Mouse (Mus musculus): ENCODE data around the gene Dapl1. TPM values are rescaled to one million over a fixed set of nuclear protein-coding genes. Genes with fewer than 3 reads are reported as not detected.

The Dapl1 gene
- polyA plus RNA-seq, 1 experiment from 2014 or later: 0.53 TPM

DNA sequence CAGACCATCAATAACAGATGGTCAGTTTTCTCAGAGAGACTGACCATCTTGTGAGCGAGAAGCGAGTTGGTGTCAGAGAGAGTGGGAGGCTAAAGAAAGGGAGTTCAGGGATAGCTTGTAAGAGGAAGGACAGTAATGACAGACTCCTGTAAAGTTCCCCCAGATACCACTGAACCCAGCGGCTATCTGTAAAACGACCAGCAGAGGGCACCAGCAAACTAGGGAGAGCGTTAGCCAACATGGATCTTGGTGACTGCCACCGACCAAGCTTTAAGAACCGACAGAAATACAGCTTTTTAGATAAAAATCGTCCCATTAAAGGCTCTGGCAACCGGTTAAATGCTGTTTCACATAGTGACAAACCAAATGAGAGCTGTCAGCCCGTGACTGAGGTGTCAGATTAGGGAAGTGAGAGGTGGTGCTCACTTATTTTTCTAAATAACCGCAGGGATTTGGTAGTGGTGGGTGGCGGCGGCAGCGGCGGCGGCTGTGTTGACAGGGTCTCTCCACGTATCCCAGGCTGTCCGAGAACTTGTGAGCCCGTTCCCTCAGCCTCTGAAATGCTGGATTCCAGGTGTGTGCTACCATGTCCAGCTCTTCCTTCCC is 37.7 kb downstream of the Dapl1 start:
- H3K27ac ChIP-seq (ENCODE audit: low read depth, low read length): no peak overlapping the region
- peak overlapping the region; percentile 55 for H3K4me2 ChIP-seq
- no peaks in the 10 kb centered on the region for H3K4me1 ChIP-seq (replicated peaks; ENCODE audit: control insufficient read depth, insufficient read depth, low read length)
- peak; percentile 71 for DNase-seq (ENCODE audit: low spot score)
- no peaks in the 10 kb centered on the region for H3K36me3 ChIP-seq (ENCODE audit: control insufficient read depth, insufficient read depth, low read length)
- H3K4me3 ChIP-seq (ENCODE audit: low read depth, low read length): peak overlapping the region; percentile 2; the same call in 1 of the 2 replicates
- peak; percentile 45; the same call in 1 of the 2 replicates for ATAC-seq (replicated peaks; ENCODE audit: low FRiP score)
- no peaks in the 10 kb centered on the region for H3K9me3 ChIP-seq (ENCODE audit: control insufficient read depth, low read length)
- 17% methylated on average over 19 of the region's 19 CpGs for WGBS
- H3K9ac ChIP-seq (ENCODE audit: low read depth, low read length): 0 out of 2 replicates have a peak overlapping the region, but pooled peaks have one; percentile 22
- H3K27me3 ChIP-seq (replicated peaks; ENCODE audit: control insufficient read depth, insufficient read depth, low read length): no peaks in the 10 kb centered on the region

DNA sequence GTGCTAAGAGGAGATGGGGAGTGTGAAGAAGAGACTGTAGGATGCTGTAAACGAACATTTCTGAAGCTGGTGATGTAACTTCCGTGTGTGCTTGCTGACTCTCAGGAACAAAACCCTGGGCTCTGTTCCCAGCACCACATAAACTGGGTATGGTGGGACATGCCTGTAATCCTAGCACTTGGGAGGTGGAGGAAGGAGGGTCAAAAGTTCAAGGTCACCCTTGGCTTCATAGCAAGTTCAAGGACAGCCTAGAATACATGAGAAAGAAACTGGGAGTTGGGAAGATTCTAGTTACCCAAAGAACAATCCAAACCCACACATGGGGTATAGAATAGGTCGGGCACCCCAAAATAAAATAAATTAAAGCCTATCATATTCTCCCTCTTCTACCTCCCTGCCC is 39.1 kb downstream of the Dapl1 start:
- 80% methylated on average over 3 of the region's 3 CpGs for WGBS
- Histone ChIP-seq H3K36me3 (ENCODE audit: control insufficient read depth, insufficient read depth, low read length) (no peaks in the 10 kb centered on the region), H3K27me3 (replicated peaks; ENCODE audit: control insufficient read depth, insufficient read depth, low read length) (no peaks in the 10 kb centered on the region), H3K9me3 (ENCODE audit: control insufficient read depth, low read length) (no peaks in the 10 kb centered on the region), H3K4me3 (ENCODE audit: low read depth, low read length) (no peak overlapping the region), H3K4me1 (replicated peaks; ENCODE audit: control insufficient read depth, insufficient read depth, low read length) (no peaks in the 10 kb centered on the region), H3K4me2 (no peak overlapping the region), H3K27ac (ENCODE audit: low read depth, low read length) (no peak overlapping the region), H3K9ac (ENCODE audit: low read depth, low read length) (no peak overlapping the region)
- DNase-seq (ENCODE audit: low spot score) (no peak), ATAC-seq (replicated peaks; ENCODE audit: low FRiP score) (no peak)

DNA sequence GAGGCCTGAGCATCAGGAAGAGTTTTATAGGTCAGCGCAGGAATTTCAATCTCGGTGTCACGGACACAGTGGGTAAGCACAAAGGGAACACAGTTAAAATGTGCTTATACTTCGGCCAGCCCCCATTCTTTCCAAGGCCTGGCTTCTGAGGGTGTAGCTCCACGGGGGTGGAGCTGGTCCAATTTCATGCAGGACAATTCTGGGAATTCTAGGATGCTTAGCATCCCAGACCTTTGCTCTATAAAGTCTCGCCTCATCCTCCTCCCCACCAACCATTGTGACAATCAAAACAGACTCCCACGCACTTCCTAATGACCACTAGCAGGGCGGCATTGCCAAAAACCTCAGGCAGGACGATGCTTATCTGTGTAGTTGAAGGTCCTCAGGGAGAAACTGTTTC is 42.4 kb downstream of the Dapl1 start:
- no peaks in the 10 kb centered on the region for H3K27me3 ChIP-seq (replicated peaks; ENCODE audit: control insufficient read depth, insufficient read depth, low read length)
- ATAC-seq (replicated peaks; ENCODE audit: low FRiP score) (no peak), DNase-seq (ENCODE audit: low spot score) (no peak)
- H3K4me1 ChIP-seq (replicated peaks; ENCODE audit: control insufficient read depth, insufficient read depth, low read length): no peaks in the 10 kb centered on the region
- no peaks in the 10 kb centered on the region for H3K9me3 ChIP-seq (ENCODE audit: control insufficient read depth, low read length)
- H3K4me3 ChIP-seq (ENCODE audit: low read depth, low read length): no peak overlapping the region
- 72% methylated on average over 9 of the region's 9 CpGs for whole genome bisulfite sequencing
- H3K4me2 ChIP-seq: no peak overlapping the region
- no peak overlapping the region for H3K9ac ChIP-seq (ENCODE audit: low read depth, low read length)
- no peaks in the 10 kb centered on the region for H3K36me3 ChIP-seq (ENCODE audit: control insufficient read depth, insufficient read depth, low read length)
- no peak overlapping the region for H3K27ac ChIP-seq (ENCODE audit: low read depth, low read length)

DNA sequence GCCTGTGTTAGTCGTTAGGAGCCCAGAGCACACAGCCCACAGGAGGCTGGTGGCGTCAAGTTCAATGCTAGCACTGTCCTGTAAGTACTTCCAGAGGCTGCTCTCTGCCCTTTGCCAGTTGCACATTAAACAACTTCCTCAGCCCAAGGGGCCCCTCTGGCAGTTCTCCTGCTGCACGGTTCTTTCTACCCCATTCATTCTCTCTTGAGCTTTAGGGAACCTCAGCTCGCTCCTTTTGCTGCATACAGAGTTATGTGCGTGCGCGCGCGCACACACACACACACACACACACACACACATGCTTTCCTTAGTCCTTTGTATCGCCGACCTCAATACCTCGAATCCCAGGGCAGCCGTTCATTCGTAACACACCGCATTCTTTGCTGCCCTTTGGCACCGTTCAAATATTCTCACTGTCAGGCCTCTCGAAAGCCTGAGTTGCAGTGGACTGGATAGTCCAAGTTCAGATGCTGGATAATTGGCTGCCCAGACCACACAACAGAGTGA is 45.2 kb downstream of the Dapl1 start:
- H3K9me3 ChIP-seq (ENCODE audit: control insufficient read depth, low read length): no peaks in the 10 kb centered on the region
- H3K4me3 ChIP-seq (ENCODE audit: low read depth, low read length): no peak overlapping the region
- no peaks in the 10 kb centered on the region for H3K36me3 ChIP-seq (ENCODE audit: control insufficient read depth, insufficient read depth, low read length)
- H3K27me3 ChIP-seq (replicated peaks; ENCODE audit: control insufficient read depth, insufficient read depth, low read length): no peaks in the 10 kb centered on the region
- WGBS: 73% methylated on average over 17 of the region's 17 CpGs
- no peak for DNase-seq (ENCODE audit: low spot score)
- H3K9ac ChIP-seq (ENCODE audit: low read depth, low read length): no peak overlapping the region
- ATAC-seq (replicated peaks; ENCODE audit: low FRiP score): no peak
- H3K27ac ChIP-seq (ENCODE audit: low read depth, low read length): no peak overlapping the region
- no peak overlapping the region for H3K4me2 ChIP-seq
- H3K4me1 ChIP-seq (replicated peaks; ENCODE audit: control insufficient read depth, insufficient read depth, low read length): no peaks in the 10 kb centered on the region

DNA sequence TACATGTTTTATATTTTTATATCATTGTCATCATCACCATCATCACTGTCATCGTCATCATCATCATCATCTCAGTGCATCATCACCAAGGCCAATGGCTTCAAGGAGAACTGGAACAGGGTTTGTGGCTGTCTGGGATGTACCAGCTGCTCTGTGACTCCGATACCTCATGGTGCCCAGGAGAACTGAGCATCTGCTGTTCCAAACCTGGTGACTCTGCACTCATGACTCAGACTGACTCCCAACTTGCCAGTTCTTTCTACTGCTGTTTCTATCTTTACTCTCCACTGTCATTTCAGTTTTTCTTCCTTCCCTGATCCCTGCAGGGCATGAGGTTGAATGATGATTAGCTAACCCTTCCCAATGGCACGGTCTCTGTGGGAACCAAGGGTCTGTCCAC is 46.4 kb downstream of the Dapl1 start:
- Histone ChIP-seq H3K4me3 (ENCODE audit: low read depth, low read length) (no peak overlapping the region), H3K36me3 (ENCODE audit: control insufficient read depth, insufficient read depth, low read length) (no peaks in the 10 kb centered on the region), H3K4me2 (no peak overlapping the region), H3K27ac (ENCODE audit: low read depth, low read length) (no peak overlapping the region), H3K9ac (ENCODE audit: low read depth, low read length) (no peak overlapping the region), H3K4me1 (replicated peaks; ENCODE audit: control insufficient read depth, insufficient read depth, low read length) (no peaks in the 10 kb centered on the region), H3K27me3 (replicated peaks; ENCODE audit: control insufficient read depth, insufficient read depth, low read length) (no peaks in the 10 kb centered on the region), H3K9me3 (ENCODE audit: control insufficient read depth, low read length) (no peaks in the 10 kb centered on the region)
- WGBS: 90% methylated on average over 3 of the region's 3 CpGs
- DNase-seq (ENCODE audit: low spot score) (no peak), ATAC-seq (replicated peaks; ENCODE audit: low FRiP score) (no peak)

DNA sequence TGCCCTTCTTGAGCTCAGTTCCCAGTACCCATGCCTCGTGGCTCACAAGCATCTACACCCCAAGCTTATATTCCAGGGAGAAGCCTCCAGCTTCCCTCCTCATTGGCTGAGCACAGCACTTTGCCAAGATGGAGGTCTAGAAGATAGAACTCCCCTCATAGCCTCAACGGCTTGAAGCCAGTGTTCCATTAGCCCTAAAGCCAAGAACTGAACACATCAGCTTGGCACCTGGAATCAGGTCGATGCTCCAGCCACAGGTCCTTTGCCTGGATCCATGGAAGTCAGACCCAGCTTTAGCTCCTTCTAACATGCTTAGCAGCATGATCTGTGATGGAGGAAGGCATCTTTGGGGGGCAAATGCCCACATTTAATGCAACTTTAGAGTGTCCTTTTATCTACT is 48.5 kb downstream of the Dapl1 start:
- H3K9ac ChIP-seq (ENCODE audit: low read depth, low read length): no peak overlapping the region
- DNase-seq (ENCODE audit: low spot score) (no peak), ATAC-seq (replicated peaks; ENCODE audit: low FRiP score) (no peak)
- no peak overlapping the region for H3K4me3 ChIP-seq (ENCODE audit: low read depth, low read length)
- H3K36me3 ChIP-seq (ENCODE audit: control insufficient read depth, insufficient read depth, low read length): no peaks in the 10 kb centered on the region
- no peak overlapping the region for H3K4me2 ChIP-seq
- WGBS: 75% methylated on average over 3 of the region's 3 CpGs
- no peaks in the 10 kb centered on the region for H3K4me1 ChIP-seq (replicated peaks; ENCODE audit: control insufficient read depth, insufficient read depth, low read length)
- H3K27ac ChIP-seq (ENCODE audit: low read depth, low read length): no peak overlapping the region
- H3K9me3 ChIP-seq (ENCODE audit: control insufficient read depth, low read length): no peaks in the 10 kb centered on the region
- H3K27me3 ChIP-seq (replicated peaks; ENCODE audit: control insufficient read depth, insufficient read depth, low read length): no peaks in the 10 kb centered on the region

DNA sequence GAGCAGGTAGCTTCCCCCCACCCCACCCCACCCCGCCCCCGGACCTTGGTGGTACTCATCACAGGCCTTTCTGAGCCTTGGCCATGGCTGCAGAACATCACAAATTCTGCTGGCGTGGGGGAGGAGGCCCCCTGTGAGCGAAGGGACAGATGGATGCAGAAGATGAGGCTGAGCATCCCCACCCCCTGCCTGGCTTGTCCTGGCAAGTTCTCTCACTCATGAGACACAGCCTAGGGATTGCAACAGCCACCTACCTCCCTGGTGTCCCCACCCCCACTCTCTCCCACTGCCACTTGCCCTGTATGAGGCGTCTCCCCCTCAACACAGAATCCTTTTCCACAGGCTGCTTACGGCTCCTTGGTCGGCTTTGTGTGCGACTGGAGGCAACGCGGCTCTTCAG is 49.1 kb downstream of the Dapl1 start:
- Histone ChIP-seq H3K9me3 (ENCODE audit: control insufficient read depth, low read length) (no peaks in the 10 kb centered on the region), H3K4me3 (ENCODE audit: low read depth, low read length) (no peak overlapping the region), H3K36me3 (ENCODE audit: control insufficient read depth, insufficient read depth, low read length) (no peaks in the 10 kb centered on the region), H3K4me2 (no peak overlapping the region), H3K4me1 (replicated peaks; ENCODE audit: control insufficient read depth, insufficient read depth, low read length) (no peaks in the 10 kb centered on the region), H3K9ac (ENCODE audit: low read depth, low read length) (no peak overlapping the region), H3K27me3 (replicated peaks; ENCODE audit: control insufficient read depth, insufficient read depth, low read length) (no peaks in the 10 kb centered on the region), H3K27ac (ENCODE audit: low read depth, low read length) (no peak overlapping the region)
- DNase-seq (ENCODE audit: low spot score) (no peak), ATAC-seq (replicated peaks; ENCODE audit: low FRiP score) (no peak)
- WGBS: 86% methylated on average over 10 of the region's 10 CpGs

DNA sequence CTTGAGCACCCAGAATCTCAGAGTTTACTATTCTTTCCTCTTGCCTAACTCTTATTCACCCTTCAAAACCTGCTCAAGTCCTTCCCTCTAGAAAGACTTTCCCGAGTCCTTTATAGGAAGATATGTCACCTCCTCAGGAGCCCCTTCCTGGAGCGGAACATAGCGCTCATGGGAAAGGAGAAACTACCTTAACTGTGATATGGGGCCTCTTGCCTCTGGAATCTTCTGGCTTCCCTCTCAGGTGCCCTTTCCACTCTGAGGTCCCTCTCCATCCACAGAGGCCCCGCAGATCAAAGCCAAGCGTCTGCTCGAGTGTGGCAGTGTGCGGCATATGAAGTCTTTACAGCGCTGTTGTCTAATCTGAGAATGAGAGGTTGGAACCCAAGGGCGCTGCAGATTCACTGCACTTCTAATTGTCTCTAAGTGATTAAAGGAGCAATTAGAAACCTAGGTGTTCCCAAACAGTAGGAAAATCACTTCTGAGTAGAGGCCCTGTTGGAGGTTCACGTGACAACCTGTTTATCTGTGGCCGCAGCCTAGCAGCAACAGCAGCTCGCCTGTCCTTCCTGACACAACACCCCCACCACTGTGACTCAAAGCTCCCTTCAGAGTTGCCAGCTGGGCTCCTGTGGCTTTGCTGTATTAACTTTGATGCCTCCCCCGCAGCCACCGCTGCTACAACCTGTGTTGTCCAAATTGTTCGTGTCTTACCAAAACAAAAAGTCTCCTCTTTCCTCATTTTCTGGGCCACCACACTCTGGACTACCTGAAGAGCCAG is 49.7 kb downstream of the Dapl1 start:
- WGBS: 71% methylated on average over 15 of the region's 15 CpGs

DNA sequence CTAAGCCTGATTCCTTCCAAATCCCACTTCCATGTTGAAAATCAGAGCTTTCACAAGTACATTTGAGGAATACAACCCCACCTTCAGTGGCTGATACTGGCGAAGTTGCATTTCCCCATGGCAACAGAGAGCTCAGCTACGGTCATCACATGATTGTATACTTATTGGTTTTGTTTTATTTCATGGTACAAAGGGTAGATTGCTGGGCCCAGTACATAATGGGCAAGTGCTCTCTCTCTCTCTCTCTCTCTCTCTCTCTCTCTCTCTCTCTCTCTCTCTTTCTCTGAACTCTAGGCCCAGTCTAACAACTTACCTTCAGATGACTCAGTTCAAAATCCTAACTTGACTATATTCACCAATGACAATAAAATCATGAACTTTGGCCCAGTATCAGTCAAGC is 52.5 kb downstream of the Dapl1 start:
- no peak for ATAC-seq (replicated peaks; ENCODE audit: low FRiP score)
- no peak overlapping the region for H3K9ac ChIP-seq (ENCODE audit: low read depth, low read length)
- WGBS: 87% methylated on average over 2 of the region's 2 CpGs
- no peaks in the 10 kb centered on the region for H3K9me3 ChIP-seq (ENCODE audit: control insufficient read depth, low read length)
- H3K4me1 ChIP-seq (replicated peaks; ENCODE audit: control insufficient read depth, insufficient read depth, low read length): no peaks in the 10 kb centered on the region
- no peak overlapping the region for H3K4me3 ChIP-seq (ENCODE audit: low read depth, low read length)
- DNase-seq (ENCODE audit: low spot score): no peak
- no peak overlapping the region for H3K27ac ChIP-seq (ENCODE audit: low read depth, low read length)
- H3K4me2 ChIP-seq: no peak overlapping the region
- no peaks in the 10 kb centered on the region for H3K36me3 ChIP-seq (ENCODE audit: control insufficient read depth, insufficient read depth, low read length)
- H3K27me3 ChIP-seq (replicated peaks; ENCODE audit: control insufficient read depth, insufficient read depth, low read length): no peaks in the 10 kb centered on the region

More for the DNA sequence above, 49.7 kb downstream of the Dapl1 start:
- H3K27ac ChIP-seq (ENCODE audit: low read depth, low read length): no peak overlapping the region
- no peaks in the 10 kb centered on the region for H3K27me3 ChIP-seq (replicated peaks; ENCODE audit: control insufficient read depth, insufficient read depth, low read length)
- no peak overlapping the region for H3K4me3 ChIP-seq (ENCODE audit: low read depth, low read length)
- H3K9ac ChIP-seq (ENCODE audit: low read depth, low read length): no peak overlapping the region
- H3K36me3 ChIP-seq (ENCODE audit: control insufficient read depth, insufficient read depth, low read length): no peaks in the 10 kb centered on the region
- no peak for ATAC-seq (replicated peaks; ENCODE audit: low FRiP score)
- no peak overlapping the region for H3K4me2 ChIP-seq
- DNase-seq (ENCODE audit: low spot score): no peak
- H3K9me3 ChIP-seq (ENCODE audit: control insufficient read depth, low read length): no peaks in the 10 kb centered on the region
- no peaks in the 10 kb centered on the region for H3K4me1 ChIP-seq (replicated peaks; ENCODE audit: control insufficient read depth, insufficient read depth, low read length)
